Mouse (Mus musculus) c-Kit-positive CD71-negative TER-119-negative erythroid progenitor cells, embryonic 14.5 days (primary cell): ENCODE measurements around the gene Iffo2.

Source experiments
- DNase-seq: peaks from one replicate; pipeline ENCODE4 v3.0.0-alpha.2; 2013; ENCODE audit warnings: low read depth

Gene Iffo2

DNA sequence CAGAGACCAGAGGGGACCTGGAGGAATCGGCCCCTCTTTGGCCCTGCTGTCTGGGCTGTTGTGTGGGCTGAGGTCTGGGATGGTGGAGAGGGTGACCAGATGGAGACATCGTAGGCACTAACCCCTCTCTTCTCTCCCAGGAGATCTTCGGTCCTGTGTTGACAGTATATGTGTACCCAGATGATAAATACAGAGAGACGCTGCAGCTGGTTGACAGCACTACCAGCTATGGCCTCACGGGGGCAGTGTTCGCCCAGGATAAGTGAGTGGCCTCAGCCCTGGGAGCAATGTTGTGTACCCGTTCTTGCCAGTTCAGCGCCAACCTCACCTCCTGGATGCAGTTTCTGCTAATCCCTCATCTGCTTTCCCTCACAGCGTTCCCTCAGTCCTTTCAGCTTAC, 113.6 kb downstream of the Iffo2 start:
- peak; percentile 68 for DNase-seq

DNA sequence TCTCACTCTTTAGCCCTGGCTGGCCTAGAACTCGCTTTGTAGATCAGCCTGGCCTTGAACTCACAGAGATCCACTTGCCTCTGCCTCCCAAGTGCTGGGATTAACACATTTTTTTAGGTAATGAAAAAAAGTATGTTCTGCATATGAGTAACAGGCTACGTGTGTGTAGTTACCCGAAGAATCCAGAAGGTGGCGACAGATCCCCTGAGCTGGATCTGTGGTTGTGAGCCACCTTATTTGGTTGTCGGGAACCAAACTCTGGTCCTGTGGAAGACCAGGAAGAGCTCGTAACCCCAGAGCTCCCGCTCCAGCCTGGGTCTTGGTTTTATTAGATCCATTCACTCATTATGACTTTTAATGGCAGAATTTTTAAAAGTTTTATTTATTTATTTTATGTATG, 116.6 kb downstream of the Iffo2 start:
- no peak for DNase-seq

DNA sequence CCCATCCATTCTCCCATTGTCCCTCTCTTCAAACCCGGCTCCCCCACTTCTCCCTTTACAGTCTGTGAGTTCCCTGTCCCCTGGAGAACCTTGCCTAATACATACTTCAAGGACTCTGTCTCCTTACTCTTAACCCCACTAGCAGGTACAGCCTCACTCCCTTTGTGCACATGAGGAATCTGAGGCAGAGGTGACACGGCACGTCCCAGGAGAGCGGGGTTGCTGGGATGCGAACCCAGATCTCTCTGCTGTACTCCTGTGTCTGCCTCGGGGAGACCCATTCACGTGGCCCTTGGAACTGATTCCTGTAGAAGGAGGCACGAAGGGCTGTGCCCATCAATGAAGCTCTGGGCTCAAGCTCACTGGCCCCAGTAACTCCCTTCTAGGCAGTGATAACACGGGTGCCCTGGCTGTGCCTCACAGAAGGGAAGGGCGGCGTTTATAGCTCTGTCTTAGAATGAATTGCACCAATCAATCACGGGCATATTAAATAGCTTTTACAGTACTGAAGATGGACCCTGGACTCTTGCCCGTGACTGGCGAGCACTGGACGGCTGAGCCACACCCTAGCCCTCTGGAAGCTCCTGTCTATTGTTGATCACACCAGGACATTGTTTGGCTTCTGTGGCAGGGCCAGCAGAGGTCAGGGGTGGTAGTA, 119.9 kb downstream of the Iffo2 start:
- no peak for DNase-seq

DNA sequence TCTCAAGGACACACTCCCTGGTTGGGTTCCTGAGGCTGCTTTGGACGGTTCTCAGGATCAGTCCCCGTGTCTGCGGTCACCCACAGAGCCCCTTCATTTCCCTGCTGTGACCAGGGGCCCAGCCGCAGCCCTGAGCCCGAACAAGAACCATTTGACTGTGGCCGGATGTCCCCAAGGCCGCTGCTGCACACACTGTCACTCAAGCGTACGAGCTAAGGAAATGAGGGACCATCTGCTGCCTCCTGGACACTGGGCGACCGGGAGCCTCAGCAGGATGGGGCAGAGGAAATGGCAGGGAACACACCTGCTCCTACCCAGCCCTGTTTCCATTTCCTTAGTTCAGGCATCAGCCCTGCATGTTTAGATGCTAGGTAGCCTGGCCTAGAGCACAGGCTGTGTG, 120.6 kb downstream of the Iffo2 start:
- DNase-seq = no peak

DNA sequence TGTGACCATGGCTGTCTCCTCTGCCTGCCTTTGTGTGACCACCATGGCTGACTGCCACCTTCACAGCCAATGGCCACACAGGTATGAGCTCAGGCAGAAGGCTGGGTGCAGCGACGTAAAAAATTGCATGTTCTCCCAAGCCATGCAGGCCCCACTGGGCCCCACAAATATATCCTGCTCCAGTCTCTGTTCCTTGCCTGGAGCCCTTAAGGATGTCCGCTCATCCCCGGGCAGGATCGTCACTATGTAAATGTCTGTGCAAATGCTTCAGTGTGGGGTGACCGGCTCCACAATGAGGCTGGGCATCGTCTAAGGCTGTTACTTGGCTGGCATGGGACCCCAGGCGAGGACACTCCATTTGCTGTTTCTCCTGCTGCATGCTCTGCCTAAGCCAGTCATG, 122.9 kb downstream of the Iffo2 start, which contains the start of gene Tas1r2:
TSS of gene Tas1r2 (plus strand) at position 301 of the 400 bp plus-strand sequence.
- no peak for DNase-seq

DNA sequence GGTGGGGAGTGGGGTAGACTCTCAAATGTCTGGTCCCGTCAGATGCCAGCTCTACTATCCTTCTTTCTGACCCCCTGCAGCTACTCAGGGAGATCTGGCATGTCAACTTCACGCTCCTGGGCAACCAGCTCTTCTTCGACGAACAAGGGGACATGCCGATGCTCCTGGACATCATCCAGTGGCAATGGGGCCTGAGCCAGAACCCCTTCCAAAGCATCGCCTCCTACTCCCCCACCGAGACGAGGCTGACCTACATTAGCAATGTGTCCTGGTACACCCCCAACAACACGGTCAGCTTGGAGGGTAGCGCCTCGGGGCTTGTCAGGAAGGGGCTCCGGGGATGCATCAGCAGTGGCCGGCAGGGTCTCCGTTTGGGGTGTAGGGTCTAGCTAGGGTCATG, 131.5 kb downstream of the Iffo2 start:
- DNase-seq = no peak

DNA sequence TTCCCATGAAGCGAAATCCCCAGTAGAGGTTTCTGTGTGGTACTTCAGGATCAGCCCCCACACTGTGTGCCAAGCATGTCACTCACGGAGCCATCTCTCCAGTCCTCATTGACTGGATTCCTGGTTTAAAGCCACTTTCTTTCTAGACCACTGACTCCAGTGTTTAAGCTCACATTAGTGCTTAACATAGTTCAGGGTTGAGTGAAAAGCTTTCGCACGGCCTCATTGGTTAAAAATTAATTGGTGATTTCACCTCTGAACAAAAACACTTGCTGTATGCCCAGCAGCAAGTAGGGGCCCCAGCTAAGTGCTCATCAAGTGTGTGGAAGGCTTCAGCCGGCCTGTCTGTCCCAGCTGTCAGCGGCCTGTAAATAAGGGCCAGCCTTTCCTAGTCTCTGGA, 137.3 kb downstream of the Iffo2 start:
- no peak for DNase-seq

DNA sequence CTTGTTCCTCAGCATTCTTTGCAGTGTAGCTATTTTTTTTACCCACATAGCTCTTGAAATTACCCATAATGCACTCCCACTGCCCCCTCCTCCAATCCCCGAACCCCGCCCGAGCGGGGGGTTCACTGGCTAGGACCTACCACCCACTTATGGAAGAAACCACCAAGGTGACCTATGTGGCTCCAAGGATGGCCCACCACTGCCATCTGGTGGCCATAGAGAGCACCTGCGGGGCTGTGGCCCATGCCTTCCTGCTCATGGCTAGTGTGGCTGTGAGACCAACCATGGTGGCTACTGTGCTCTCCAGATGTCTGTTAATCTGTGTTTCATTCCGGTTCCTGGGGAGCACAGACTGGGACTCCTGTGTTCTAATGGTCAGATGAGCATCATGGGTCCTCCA, 139.5 kb downstream of the Iffo2 start:
- DNase-seq = peak; percentile 56
